Mouse (Mus musculus) ES-CJ7 (cell line): ENCODE measurements around the gene Marc2.

Experiments
- DNase-seq: peaks from one replicate; pipeline ENCODE4 v3.0.0; 2011; ENCODE audit warnings: low read depth, low spot score

Gene Marc2

GRCm38 (mm10) chr1:184857216-184857615 is 11.0 kb upstream of the Marc2 start:
- DNase-seq, result no peak

GRCm38 (mm10) chr1:184853922-184854321 is 7.7 kb upstream of the Marc2 start:
- DNase-seq, result no peak

DNA sequence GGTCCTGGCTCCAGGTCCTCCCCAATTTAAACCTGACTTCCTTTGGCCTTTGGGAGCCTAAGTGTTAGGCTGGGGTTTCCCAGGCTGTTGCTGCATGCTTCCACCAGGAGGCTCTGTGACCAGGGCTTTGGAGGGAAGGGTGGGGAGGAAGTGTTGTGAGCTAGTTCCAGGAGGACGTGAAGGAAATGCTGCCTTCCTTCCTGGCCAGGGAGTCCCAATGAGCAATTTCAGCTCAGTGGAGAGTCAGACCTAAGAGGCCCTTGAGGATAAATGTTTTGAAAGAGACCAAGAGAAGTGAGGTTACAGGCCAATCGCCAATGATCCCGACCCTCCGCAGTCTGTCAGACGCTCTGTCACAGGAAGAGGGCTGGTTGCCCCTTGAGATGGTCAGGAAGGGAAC is 7.1 kb upstream of the Marc2 start:
- peak; percentile 86 for DNase-seq

DNA sequence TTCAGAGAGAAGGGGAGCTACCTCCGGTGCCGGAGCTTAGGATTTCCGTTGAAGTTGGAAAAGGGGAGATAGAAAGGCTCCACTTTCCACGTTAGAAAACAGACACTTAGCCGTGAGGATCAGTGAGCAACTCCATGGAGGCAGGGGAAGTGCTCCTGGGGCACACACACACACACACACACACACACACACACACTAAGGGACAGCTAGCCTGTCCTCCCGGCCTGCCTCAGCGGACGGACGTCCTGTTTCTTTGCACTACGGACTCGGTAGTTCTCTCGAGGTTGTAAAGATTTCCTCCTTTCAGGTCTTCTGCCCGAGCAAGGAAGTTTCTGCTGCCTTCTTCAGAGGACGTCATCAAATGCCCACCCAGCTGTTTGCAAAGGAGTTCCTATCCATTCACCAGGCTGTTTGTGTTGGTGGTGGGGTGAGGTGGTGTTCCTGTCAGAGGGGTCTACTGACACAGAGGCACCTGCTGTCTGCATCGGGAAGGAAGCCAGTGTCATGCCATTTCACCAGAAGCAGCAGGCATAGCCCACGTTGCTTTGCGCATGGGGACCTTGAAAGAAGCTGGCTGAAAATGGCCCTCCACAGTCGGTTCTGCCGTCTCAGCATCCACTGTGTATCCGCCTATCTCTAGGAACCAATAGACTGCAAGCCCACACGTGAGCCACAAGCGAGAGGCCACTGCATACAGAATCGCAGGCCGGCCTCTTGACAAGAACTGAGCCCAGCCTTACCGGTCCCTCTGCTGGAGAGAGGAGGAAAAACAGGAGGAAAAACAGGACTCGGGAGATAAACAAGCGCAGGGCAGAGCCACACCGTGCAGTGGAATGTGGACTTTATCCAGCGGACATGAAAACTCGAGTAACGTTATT is 5.7 kb upstream of the Marc2 start:
- DNase-seq, result peak; percentile 94

GRCm38 (mm10) chr1:184851166-184851565 is 4.9 kb upstream of the Marc2 start:
- DNase-seq, result no peak

GRCm38 (mm10) chr1:184846973-184847372 is 722 bp upstream of the Marc2 start:
- DNase-seq, result no peak

- peak; percentile 88 for DNase-seq
Measured at GRCm38 (mm10) chr1:184845111-184846071, 860 bp downstream of the Marc2 start.

DNA sequence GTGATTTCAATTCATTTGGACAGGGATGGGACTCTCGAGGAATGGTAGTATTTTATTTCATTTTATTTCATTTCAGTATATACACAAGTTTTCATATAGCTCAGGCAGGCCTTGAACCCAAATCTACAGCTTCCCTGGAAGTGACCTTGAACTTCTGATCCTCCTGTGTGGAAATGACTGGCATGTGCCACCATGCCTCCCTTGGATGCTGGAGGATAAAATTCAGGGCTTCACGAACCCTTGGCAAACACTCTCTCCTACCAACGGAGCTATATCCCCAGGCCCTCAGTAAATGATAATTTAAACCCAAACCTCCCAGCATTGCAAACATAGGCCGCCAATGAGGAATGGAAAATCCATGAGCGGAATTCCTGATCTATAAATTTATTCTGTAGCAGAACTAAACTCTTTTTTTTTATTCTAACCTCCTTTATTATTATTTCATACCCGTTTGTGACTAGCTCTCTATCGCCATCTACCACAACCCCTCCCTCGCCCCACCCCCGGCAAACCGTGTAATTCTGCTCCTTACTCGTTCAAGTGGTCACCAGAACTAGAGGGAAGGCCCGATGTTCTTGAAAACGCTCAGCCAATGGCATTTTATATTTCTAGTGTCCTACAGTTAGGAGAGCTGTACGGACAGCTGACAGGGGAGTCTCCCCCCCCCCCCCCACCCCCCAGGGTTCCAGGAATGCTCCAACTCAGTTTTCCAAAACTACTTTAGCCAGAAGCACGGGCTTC is 1.8 kb downstream of the Marc2 start:
- DNase-seq, result no peak

DNA sequence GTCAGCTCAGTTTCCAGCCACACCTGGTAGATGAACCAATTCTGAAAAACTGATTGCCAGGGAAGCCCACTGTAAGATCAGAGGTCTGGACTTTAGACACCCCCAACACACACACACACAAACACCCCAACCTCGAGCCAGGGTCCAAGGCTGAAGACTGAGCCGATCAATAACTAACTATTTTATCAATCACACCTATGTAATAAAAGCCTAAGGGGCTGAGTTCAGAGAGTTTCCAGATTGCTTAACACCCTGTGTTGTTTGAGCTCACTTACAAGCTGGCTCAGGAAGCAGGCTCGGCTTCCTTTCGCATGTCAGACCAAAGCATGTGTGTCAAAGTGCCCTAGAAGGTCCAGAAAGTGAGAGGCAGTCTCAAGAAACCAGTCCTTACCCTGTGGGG is 8.6 kb downstream of the Marc2 start:
- no peak for DNase-seq

DNA sequence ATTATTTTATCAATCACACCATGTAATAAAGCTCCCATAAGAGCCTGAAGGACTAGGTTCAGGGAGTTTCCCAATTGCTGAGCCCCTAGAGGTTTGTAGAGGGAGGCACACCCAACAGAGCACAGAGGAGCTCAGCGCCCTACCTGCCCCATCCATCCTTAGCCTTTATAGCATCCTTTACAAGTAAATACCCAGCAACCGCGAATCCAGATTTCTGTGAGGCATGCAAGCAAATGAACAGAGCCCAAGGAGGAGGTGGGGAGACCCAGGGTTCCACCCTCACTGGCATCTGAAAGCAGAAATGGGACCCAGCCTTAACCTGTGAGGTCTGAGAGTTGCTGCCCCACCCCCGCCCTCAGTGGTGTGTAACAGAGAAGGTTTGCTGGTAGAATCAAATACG is 9.9 kb downstream of the Marc2 start:
- peak; percentile 65 for DNase-seq

DNA sequence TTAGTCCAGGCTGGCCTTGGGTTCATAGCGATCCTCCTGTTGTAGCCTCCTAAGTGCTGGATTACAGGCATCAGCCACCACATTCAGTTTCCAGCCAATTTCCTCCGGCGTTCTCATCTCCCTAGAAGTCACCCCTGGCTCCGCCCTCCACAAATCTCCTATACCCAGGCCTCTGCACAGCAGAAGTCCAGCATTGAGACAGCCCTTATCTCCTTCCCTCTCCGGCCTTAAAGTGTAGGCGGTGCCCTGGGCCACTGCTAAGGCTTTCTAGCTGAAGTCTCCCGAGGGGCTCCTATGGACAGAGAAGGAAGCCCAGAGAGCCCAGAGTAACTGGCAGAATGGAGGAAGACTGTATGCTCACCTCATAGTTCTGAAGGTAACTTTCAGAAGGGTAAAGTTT is 12.8 kb downstream of the Marc2 start:
- DNase-seq, result no peak

- DNase-seq, result peak; percentile 84
Measured at GRCm38 (mm10) chr1:184832211-184832610, 14.0 kb downstream of the Marc2 start.

DNA sequence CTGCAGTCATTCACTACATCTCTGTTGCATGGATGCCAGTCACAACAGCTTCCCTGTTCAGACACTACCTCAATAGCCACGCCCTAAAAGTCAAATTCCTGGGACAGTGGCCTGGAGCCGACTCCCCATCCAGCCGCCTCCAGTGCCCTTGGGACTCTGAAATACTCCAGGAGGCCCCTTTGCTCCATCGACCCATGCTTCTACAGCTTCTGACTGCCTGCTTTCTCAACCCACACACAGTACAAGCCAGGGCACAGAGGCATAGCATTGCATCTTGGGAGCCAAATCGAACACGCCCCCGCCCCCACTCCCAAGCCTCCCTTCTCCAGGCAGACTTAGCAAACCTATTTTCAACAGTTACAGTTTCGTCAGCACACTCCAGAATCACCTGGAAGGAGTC is 16.4 kb downstream of the Marc2 start:
- DNase-seq, result peak; percentile 63

DNA sequence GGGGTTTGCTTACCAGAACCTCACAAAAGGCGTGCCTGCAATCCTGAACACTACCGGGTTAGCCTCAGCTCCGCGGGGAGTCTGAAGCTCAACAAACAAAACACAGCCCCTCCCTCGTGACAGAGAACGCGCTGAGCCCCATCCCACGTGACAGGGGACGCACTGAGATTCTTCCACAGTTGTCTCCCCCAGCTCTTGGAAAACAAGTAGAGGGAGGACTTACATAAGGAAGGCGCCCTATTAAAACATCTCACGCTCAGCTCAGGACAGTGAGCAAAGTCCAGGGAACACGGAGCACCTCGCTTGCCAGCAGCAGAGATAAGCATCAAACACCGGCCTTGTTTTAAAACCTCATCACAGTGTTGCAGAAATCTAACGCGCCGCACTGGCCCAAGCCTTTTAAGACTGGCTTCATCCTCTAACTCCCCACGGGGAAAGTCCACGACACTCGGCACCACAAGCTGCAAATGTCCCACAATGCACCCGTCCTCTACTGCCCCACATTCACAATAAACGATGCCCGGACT is 19.0 kb downstream of the Marc2 start:
- DNase-seq, result peak; percentile 91

DNA sequence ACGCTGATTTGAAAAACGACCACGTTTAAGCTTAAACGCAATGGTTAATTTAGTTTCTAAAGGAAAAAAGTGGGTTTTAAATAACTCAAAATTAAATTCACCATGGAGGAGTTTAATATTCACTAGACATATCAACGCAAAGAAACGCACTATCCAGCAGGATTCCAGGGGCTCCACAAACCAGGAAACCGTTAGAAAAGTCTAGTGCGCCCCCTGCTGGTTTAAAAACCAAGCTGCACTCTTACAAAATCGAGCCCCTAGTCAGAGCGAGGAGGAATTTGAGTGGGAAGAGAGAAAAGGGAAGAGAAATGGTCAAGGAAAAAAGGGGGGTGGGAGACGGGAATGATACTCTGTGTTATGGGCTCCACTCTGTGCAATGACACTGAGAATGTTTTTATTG is 21.2 kb downstream of the Marc2 start:
- peak; percentile 65 for DNase-seq

DNA sequence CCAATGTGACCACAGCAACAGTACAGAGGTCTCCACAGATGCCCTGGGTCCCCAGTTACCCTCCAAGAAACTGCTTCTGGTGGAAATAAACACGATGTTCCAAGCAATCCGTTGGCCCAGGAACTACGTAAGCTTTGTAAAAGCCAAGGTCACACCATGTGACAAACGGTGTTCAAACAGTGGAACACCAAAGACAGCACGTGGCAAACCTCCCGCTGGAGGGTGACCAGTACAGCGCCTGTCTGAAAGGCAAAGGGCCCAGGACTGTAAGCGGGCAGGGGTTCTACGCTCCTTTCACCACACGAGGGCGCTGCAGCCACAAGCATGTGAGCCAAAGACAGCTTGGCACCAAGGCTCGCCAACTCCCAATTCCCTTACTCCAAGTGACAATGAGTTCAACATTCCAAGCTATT is 21.8 kb downstream of the Marc2 start:
- peak; percentile 91 for DNase-seq

- DNase-seq, result peak; percentile 75
Measured at GRCm38 (mm10) chr1:184822678-184823077, 23.6 kb downstream of the Marc2 start.

GRCm38 (mm10) chr1:184817768-184818167 is 28.5 kb downstream of the Marc2 start:
- DNase-seq, result peak; percentile 75

DNA sequence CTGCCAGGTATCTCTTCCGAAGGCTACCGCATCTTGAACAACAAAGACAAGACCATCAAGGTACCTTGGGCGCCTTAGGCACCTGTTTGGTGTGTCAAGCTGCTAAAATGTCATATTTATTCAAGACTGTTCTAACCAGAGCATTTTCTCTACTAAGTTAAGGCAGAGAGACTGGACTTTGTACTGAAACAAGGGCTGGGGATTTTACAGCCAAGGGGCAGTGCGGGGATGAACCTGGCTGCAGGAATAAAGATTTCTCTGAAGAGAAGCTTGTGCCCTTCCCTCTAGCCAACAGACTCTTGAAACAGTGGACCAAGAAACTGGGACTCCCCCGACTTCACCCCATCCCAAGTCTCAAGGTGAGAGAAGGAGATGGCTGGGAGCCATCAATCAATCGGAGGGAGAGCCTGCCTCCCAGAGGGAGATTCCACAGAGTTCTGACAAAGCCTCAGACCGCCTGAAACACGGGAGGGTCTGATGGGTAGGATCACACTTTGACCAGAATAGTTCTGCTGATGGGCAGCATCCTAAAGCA is 34.5 kb downstream of the Marc2 start:
- DNase-seq, result no peak

DNA sequence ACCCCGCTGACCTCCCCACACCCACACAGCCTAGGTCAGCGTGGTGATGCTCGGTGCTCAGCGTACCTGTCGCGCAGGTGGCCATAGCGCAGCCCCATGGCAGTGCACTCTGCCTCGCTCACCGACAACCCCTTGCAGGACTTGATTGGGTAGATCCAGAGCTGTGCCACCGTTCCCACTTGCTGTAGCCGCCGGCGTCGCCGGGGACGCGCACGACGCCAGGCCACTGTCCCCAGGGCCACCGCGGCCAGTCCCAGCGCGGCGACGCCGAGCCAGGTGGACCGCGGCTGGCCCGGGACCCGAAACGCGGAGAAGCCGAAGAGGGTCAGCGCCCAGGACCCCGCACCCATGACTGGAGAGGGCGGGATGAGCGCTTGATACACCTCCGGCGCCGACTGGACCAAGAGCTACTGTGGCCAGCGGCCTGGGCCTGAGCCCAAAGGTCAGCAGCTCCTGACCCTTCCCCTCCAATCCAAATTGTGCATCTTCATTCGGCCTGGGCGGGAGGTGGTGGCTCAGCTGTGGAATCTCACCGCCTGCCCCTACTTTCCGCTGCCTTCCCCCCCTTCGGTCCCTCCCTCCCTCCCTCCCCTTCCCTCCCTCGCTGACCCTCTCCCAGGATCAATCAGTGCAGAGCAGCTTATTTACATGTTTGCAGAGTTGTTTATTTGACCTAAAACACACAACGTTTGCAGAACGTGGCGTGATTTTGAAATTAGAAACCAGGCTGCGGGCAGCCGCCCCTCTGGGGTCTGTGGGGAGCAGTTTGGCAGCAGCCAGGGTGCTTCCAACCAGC is 35.3 kb downstream of the Marc2 start, which contains the start of gene Marc1:
Gene Marc1, minus strand, starts transcription at position 534 of the 796 bp plus-strand sequence.
- DNase-seq, result no peak
